Mouse (Mus musculus) liver, embryonic 11.5 days (tissue): ENCODE data around the gene Cacnb3. TPM values are rescaled to one million over a fixed set of nuclear protein-coding genes. Genes with fewer than 3 reads are reported as not detected.

ENCODE experiments used
- polyA plus RNA-seq: library from polyadenylated mRNA; unstranded; fragments of >200 nt; fragmentation: Nextera tagmentation; extraction: Ambion mirVana; gene quantifications from 2 replicates; pipeline ENCODE4 v1.2.1, GENCODE M21; 2014

Cacnb3 gene
- polyA plus RNA-seq, 1 experiment from 2014 or later: 13.2 TPM

Other genes with a start within 250 kb of the Cacnb3 start
- not detected in 2 replicates for gene Olfr283, start 249.9 kb upstream of the Cacnb3 start, polyA plus RNA-seq
- gene Olfr282, start 199.6 kb upstream of the Cacnb3 start, polyA plus RNA-seq: not detected in 2 replicates
- gene Olfr281, start 178.3 kb upstream of the Cacnb3 start, polyA plus RNA-seq: not detected in 2 replicates
- not detected in 2 replicates for gene OR5BS1P, start 160.9 kb upstream of the Cacnb3 start, polyA plus RNA-seq
- gene Lalba, start 148.1 kb upstream of the Cacnb3 start, polyA plus RNA-seq: not detected in 2 replicates
- not detected in 2 replicates for gene Olfr279, start 138.4 kb upstream of the Cacnb3 start, polyA plus RNA-seq
- 92.6 and 94.2 TPM in 2 replicates for gene Kansl2, start 96.6 kb upstream of the Cacnb3 start, polyA plus RNA-seq
- gene Ccnt1, start 59.9 kb upstream of the Cacnb3 start, polyA plus RNA-seq: 56.0 and 56.3 TPM in 2 replicates
- gene 4930415O20Rik, start 59.8 kb upstream of the Cacnb3 start, polyA plus RNA-seq: 0.55 TPM in 1 of 2 replicates, not detected in the other
- gene Adcy6, start 20.8 kb upstream of the Cacnb3 start, polyA plus RNA-seq: 8.3 and 12.3 TPM in 2 replicates
- gene Ddx23, start 32.1 kb downstream of the Cacnb3 start, polyA plus RNA-seq: 18.8 and 19.4 TPM in 2 replicates
- 0.60 and 0.68 TPM in 2 replicates for gene Rnd1, start 46.6 kb downstream of the Cacnb3 start, polyA plus RNA-seq
- 0.09 and 0.19 TPM in 2 replicates for gene Ccdc65, start 77.4 kb downstream of the Cacnb3 start, polyA plus RNA-seq
- gene Fkbp11, start 97.4 kb downstream of the Cacnb3 start, polyA plus RNA-seq: 101 and 105 TPM in 2 replicates
- gene Arf3, start 132.4 kb downstream of the Cacnb3 start, polyA plus RNA-seq: 25.3 and 25.8 TPM in 2 replicates
- gene Wnt10b, start 147.3 kb downstream of the Cacnb3 start, polyA plus RNA-seq: not detected in 2 replicates
- gene Wnt1, start 159.0 kb downstream of the Cacnb3 start, polyA plus RNA-seq: not detected in 2 replicates
- gene Ddn, start 178.7 kb downstream of the Cacnb3 start, polyA plus RNA-seq: 0.12 and 0.16 TPM in 2 replicates
- 128 and 140 TPM in 2 replicates for gene Prkag1, start 200.7 kb downstream of the Cacnb3 start, polyA plus RNA-seq
- gene Kmt2d, start 240.4 kb downstream of the Cacnb3 start, polyA plus RNA-seq: 14.3 and 17.0 TPM in 2 replicates